Mouse (Mus musculus) brain, embryonic 14.5 days (tissue): Measurements from ENCODE around the gene Gm10803.

ENCODE experiments used
- CTCF ChIP-seq: fragments of 200-500 bp; IDR thresholded peaks from 2 replicates; pipeline ENCODE4 v1.5.1; 2012; ENCODE audit warnings: inconsistent platforms, mild to moderate bottlenecking, moderate library complexity, borderline replicate concordance; ENCODE audit not compliant: insufficient read depth, insufficient read length; ENCODE audit errors: extremely low read depth
- POLR2A ChIP-seq: fragments of 200-500 bp; IDR thresholded peaks from 2 replicates; pipeline ENCODE4 v1.6.1; 2012; ENCODE audit warnings: mild to moderate bottlenecking, inconsistent platforms, borderline replicate concordance; ENCODE audit not compliant: poor library complexity, insufficient read depth, insufficient read length, severe bottlenecking; ENCODE audit errors: extremely low read depth

- TF ChIP-seq POLR2A (no peak), CTCF (no peak)
These were observed 45.1 kb upstream of the Gm10803 start for GRCm38 (mm10) chr2:93515246-93515645.
